Mouse (Mus musculus): ENCODE results near the gene Afap1.

Afap1 gene

GRCm38 (mm10) chr5:35980542-35980941, 87.4 kb downstream of the Afap1 start:
- DNase-seq = no peak

- DNase-seq = no peak
Measured at GRCm38 (mm10) chr5:35981341-35981740, 88.2 kb downstream of the Afap1 start.

- DNase-seq = peak; percentile 82
Measured at GRCm38 (mm10) chr5:35981976-35982375, 88.9 kb downstream of the Afap1 start.

- no peak for DNase-seq
Measured at GRCm38 (mm10) chr5:35985611-35986010, 92.5 kb downstream of the Afap1 start.

GRCm38 (mm10) chr5:35988085-35988484, 95.0 kb downstream of the Afap1 start:
- no peak for DNase-seq

GRCm38 (mm10) chr5:35989506-35989905, 96.4 kb downstream of the Afap1 start:
- no peak for DNase-seq

GRCm38 (mm10) chr5:35989986-35990735, 97.0 kb downstream of the Afap1 start:
- no peak for DNase-seq

GRCm38 (mm10) chr5:36003797-36004196, 110.7 kb downstream of the Afap1 start:
- no peak for DNase-seq

GRCm38 (mm10) chr5:36006106-36006505, 113.0 kb downstream of the Afap1 start:
- DNase-seq = no peak

GRCm38 (mm10) chr5:36006586-36006985, 113.5 kb downstream of the Afap1 start:
- DNase-seq = no peak

GRCm38 (mm10) chr5:36007649-36008048, 114.5 kb downstream of the Afap1 start:
- no peak for DNase-seq

GRCm38 (mm10) chr5:36009405-36009804, 116.3 kb downstream of the Afap1 start:
- DNase-seq = no peak

- DNase-seq = peak; percentile 22
Measured at GRCm38 (mm10) chr5:36018366-36018765, 125.2 kb downstream of the Afap1 start.

- no peak for DNase-seq
Measured at GRCm38 (mm10) chr5:36021091-36021490, 128.0 kb downstream of the Afap1 start.

GRCm38 (mm10) chr5:36022361-36022760, 129.2 kb downstream of the Afap1 start:
- DNase-seq = peak; percentile 7

GRCm38 (mm10) chr5:36024003-36024685, 131.0 kb downstream of the Afap1 start:
- no peak for DNase-seq

- DNase-seq = no peak
Measured at GRCm38 (mm10) chr5:36025076-36025475, 132.0 kb downstream of the Afap1 start.

- DNase-seq = peak; percentile 83
Measured at GRCm38 (mm10) chr5:36033531-36034426, 140.7 kb downstream of the Afap1 start.

- DNase-seq = no peak
Measured at GRCm38 (mm10) chr5:36039596-36039995, 146.5 kb downstream of the Afap1 start.

GRCm38 (mm10) chr5:36040398-36041235, 147.5 kb downstream of the Afap1 start:
- DNase-seq = no peak

- DNase-seq = no peak
Measured at GRCm38 (mm10) chr5:36041236-36041562, 148.1 kb downstream of the Afap1 start.

- DNase-seq = no peak
Measured at GRCm38 (mm10) chr5:36041756-36042155, 148.6 kb downstream of the Afap1 start.

- no peak for DNase-seq
Measured at GRCm38 (mm10) chr5:36043154-36043553, 150.0 kb downstream of the Afap1 start.
